Mouse (Mus musculus) G1E (cell line): ENCODE data around the gene Tirap.

Experiments
- CTCF ChIP-seq: IDR thresholded peaks from 2 replicates; pipeline ENCODE4 v1.5.1; 2012; ENCODE audit warnings: low read depth, low read length, inconsistent platforms, mixed read lengths
- GATA1 ChIP-seq: IDR thresholded peaks from 2 replicates; pipeline ENCODE4 v1.6.1; 2012; ENCODE audit warnings: borderline replicate concordance, low read length, inconsistent platforms, mixed read lengths

GRCm38 (mm10) chr9:35183359-35183758 lies 16.7 kb downstream of the Tirap start:
- TF ChIP-seq CTCF (no peak), GATA1 (no peak)
